Mouse (Mus musculus) CH12.LX (cell line): ENCODE data around the gene 6030468B19Rik. TPM values are rescaled to one million over a fixed set of nuclear protein-coding genes. Genes with fewer than 3 reads are reported as not detected.
A peak's percentile ranks its signal among the peaks of the same experiment; 100 is the strongest.

Source experiments
- DNase-seq: peaks from one replicate; pipeline ENCODE4 v3.0.0-alpha.2; 2013; ENCODE audit errors: extremely low read depth
- H3K27ac ChIP-seq: 2 replicates; pipeline ENCODE4 v1.5.1; 2012; ENCODE audit warnings: low read depth, mild to moderate bottlenecking, control low read depth, moderate library complexity; ENCODE audit not compliant: insufficient read depth
- H3K27me3 ChIP-seq: replicated peaks from 2 replicates; pipeline ENCODE3; 2012; ENCODE audit warnings: inconsistent platforms
- H3K36me3 ChIP-seq, 2 experiments: replicated peaks in 1 of 2; 2 replicates each; pipeline versions ENCODE3 to v1.6.1; 2012; ENCODE audit warnings: inconsistent platforms in 1 of 2, low read length in 1 of 2, mild to moderate bottlenecking in 1 of 2, mixed read lengths in 1 of 2, moderate library complexity in 1 of 2; ENCODE audit not compliant: control insufficient read depth in 1 of 2, insufficient read depth in 1 of 2
- H3K4me1 ChIP-seq, 2 experiments: 2 replicates each; pipeline ENCODE4 v1.6.1; 2012; ENCODE audit warnings: inconsistent platforms in 1 of 2, moderate library complexity in 1 of 2; ENCODE audit not compliant: insufficient read depth in 2 of 2, control insufficient read depth in 1 of 2
- H3K4me2 ChIP-seq: 2 replicates; pipeline ENCODE4 v1.6.1; 2012; ENCODE audit warnings: low read depth, mild to moderate bottlenecking, control low read depth; ENCODE audit not compliant: poor library complexity, insufficient read depth, severe bottlenecking
- H3K4me3 ChIP-seq, 3 experiments: fragments of 150-350 bp in 1 of 3; sonication (generic) in 1 of 3; replicated peaks in 1 of 3; 2 replicates each; pipeline versions ENCODE3 to v1.5.1; 2011 to 2012; ENCODE audit warnings: low read depth in 2 of 3, low read length in 2 of 3, mild to moderate bottlenecking in 2 of 3, moderate library complexity in 2 of 3, control low read depth in 1 of 3, improper control_type of control experiment in 1 of 3, inconsistent platforms in 1 of 3, mixed read lengths in 1 of 3; ENCODE audit not compliant: poor library complexity in 1 of 3
- H3K79me2 ChIP-seq: replicated peaks from 2 replicates; pipeline ENCODE4 v1.6.1; 2012; ENCODE audit warnings: mild to moderate bottlenecking, moderate library complexity; ENCODE audit not compliant: control insufficient read depth, poor library complexity, insufficient read depth, severe bottlenecking; ENCODE audit errors: extremely low read depth
- H3K9ac ChIP-seq: 2 replicates; pipeline ENCODE4 v1.6.1; 2012; ENCODE audit warnings: low read depth, mild to moderate bottlenecking, control low read depth, moderate library complexity; ENCODE audit not compliant: insufficient read depth
- H3K9me3 ChIP-seq: replicated peaks from 2 replicates; pipeline ENCODE3; 2012; ENCODE audit warnings: low read length, inconsistent platforms, mixed read lengths
- BHLHE40 ChIP-seq: IDR thresholded peaks from 2 replicates; pipeline ENCODE4 v1.6.1; 2011; ENCODE audit warnings: mild to moderate bottlenecking, low read depth, low read length, improper control_type of control experiment
- CHD1 ChIP-seq: IDR thresholded peaks from 2 replicates; pipeline ENCODE4 v1.6.1; 2012; ENCODE audit warnings: low read depth, low read length, improper control_type of control experiment, inconsistent platforms
- CHD2 ChIP-seq: IDR thresholded peaks from 2 replicates; pipeline ENCODE4 v1.6.1; 2011; ENCODE audit warnings: low read length, improper control_type of control experiment
- CTCF ChIP-seq, 2 experiments: IDR thresholded peaks in 1 of 2; conservative IDR thresholded peaks in 1 of 2; 2 replicates each; pipeline ENCODE4 v1.5.1; 2011 to 2012; ENCODE audit warnings: low read depth in 2 of 2, low read length in 2 of 2, improper control_type of control experiment in 1 of 2, inconsistent platforms in 1 of 2, mild to moderate bottlenecking in 1 of 2, moderate library complexity in 1 of 2
- E2F4 ChIP-seq: IDR thresholded peaks from 2 replicates; pipeline ENCODE4 v1.6.1; 2011; ENCODE audit warnings: low read depth, low read length, improper control_type of control experiment; ENCODE audit not compliant: insufficient replicate concordance
- ELF1 ChIP-seq: IDR thresholded peaks from 2 replicates; pipeline ENCODE4 v1.6.1; 2014; ENCODE audit warnings: low read depth, mild to moderate bottlenecking, inconsistent platforms, low read length, improper control_type of control experiment
- EP300 ChIP-seq: IDR thresholded peaks from 2 replicates; pipeline ENCODE4 v1.6.1; 2011; ENCODE audit warnings: low read length, improper control_type of control experiment
- ETS1 ChIP-seq: conservative IDR thresholded peaks from 2 replicates; pipeline ENCODE4 v1.6.1; 2012; ENCODE audit warnings: low read depth, mild to moderate bottlenecking, inconsistent platforms, low read length, improper control_type of control experiment, moderate library complexity
- GABPA ChIP-seq: IDR thresholded peaks from 2 replicates; pipeline ENCODE4 v1.6.1; 2012; ENCODE audit warnings: low read depth, low read length, improper control_type of control experiment, inconsistent platforms; ENCODE audit not compliant: insufficient replicate concordance
- HCFC1 ChIP-seq: IDR thresholded peaks from 2 replicates; pipeline ENCODE4 v1.6.1; 2012; ENCODE audit warnings: low read depth, mild to moderate bottlenecking, inconsistent platforms, low read length, improper control_type of control experiment
- IRF4 ChIP-seq: IDR thresholded peaks from 2 replicates; pipeline ENCODE4 v1.6.1; 2014; ENCODE audit warnings: low read depth, mild to moderate bottlenecking, inconsistent platforms, low read length, improper control_type of control experiment
- JUN ChIP-seq: IDR thresholded peaks from 2 replicates; pipeline ENCODE4 v1.6.1; 2011; ENCODE audit warnings: low read depth, mild to moderate bottlenecking, low read length, improper control_type of control experiment, moderate library complexity; ENCODE audit not compliant: insufficient read depth
- JUND ChIP-seq: conservative IDR thresholded peaks from 2 replicates; pipeline ENCODE4 v1.6.1; 2011; ENCODE audit warnings: low read depth, low read length, improper control_type of control experiment
- KAT2A ChIP-seq: IDR thresholded peaks from 2 replicates; pipeline ENCODE4 v1.6.1; 2012; ENCODE audit warnings: low read length, improper control_type of control experiment, inconsistent platforms; ENCODE audit not compliant: insufficient replicate concordance
- MAFK ChIP-seq: IDR thresholded peaks from 2 replicates; pipeline ENCODE4 v1.6.1; 2011; ENCODE audit warnings: low read length, improper control_type of control experiment; ENCODE audit not compliant: insufficient replicate concordance
- MAX ChIP-seq: IDR thresholded peaks from 2 replicates; pipeline ENCODE4 v1.6.1; 2011; ENCODE audit warnings: low read length, improper control_type of control experiment
- MAZ ChIP-seq: IDR thresholded peaks from 2 replicates; pipeline ENCODE4 v1.6.1; 2012; ENCODE audit warnings: low read depth, mild to moderate bottlenecking, inconsistent platforms, low read length, improper control_type of control experiment, moderate library complexity
- MEF2A ChIP-seq: IDR thresholded peaks from 2 replicates; pipeline ENCODE4 v1.6.1; 2014; ENCODE audit warnings: low read depth, mild to moderate bottlenecking, inconsistent platforms, low read length, improper control_type of control experiment, borderline replicate concordance
- MXI1 ChIP-seq: IDR thresholded peaks from 2 replicates; pipeline ENCODE4 v1.6.1; 2011; ENCODE audit warnings: mild to moderate bottlenecking, low read depth, low read length, improper control_type of control experiment
- MYC ChIP-seq: IDR thresholded peaks from 2 replicates; pipeline ENCODE4 v1.6.1; 2011; ENCODE audit warnings: low read depth, mild to moderate bottlenecking, improper control_type of control experiment, low read length
- NELFE ChIP-seq: IDR thresholded peaks from 2 replicates; pipeline ENCODE4 v1.6.1; 2011; ENCODE audit warnings: low read depth, low read length, improper control_type of control experiment
- NRF1 ChIP-seq: IDR thresholded peaks from 2 replicates; pipeline ENCODE4 v1.6.1; 2014; ENCODE audit warnings: low read depth, mild to moderate bottlenecking, inconsistent platforms, low read length, improper control_type of control experiment, moderate library complexity
- PAX5 ChIP-seq: IDR thresholded peaks from 2 replicates; pipeline ENCODE4 v1.6.1; 2012; ENCODE audit warnings: low read length, inconsistent platforms, mixed read lengths
- POLR2A ChIP-seq: IDR thresholded peaks from 2 replicates; pipeline ENCODE4 v1.6.1; 2011; ENCODE audit warnings: low read depth, mild to moderate bottlenecking, improper control_type of control experiment, low read length
- POLR2AphosphoS2 ChIP-seq: IDR thresholded peaks from 2 replicates; pipeline ENCODE4 v1.6.1; 2011; ENCODE audit warnings: low read depth, low read length, improper control_type of control experiment
- RAD21 ChIP-seq: IDR thresholded peaks from 2 replicates; pipeline ENCODE4 v1.6.1; 2011; ENCODE audit warnings: low read depth, mild to moderate bottlenecking, low read length, improper control_type of control experiment, moderate library complexity
- RCOR1 ChIP-seq: conservative IDR thresholded peaks from 2 replicates; pipeline ENCODE4 v1.6.1; 2012; ENCODE audit warnings: low read depth, mild to moderate bottlenecking, inconsistent platforms, low read length, improper control_type of control experiment
- SIN3A ChIP-seq: IDR thresholded peaks from 2 replicates; pipeline ENCODE4 v1.6.1; 2012; ENCODE audit warnings: low read length, improper control_type of control experiment, inconsistent platforms
- SMC3 ChIP-seq: IDR thresholded peaks from 2 replicates; pipeline ENCODE4 v1.6.1; 2011; ENCODE audit warnings: low read depth, low read length, improper control_type of control experiment
- TBP ChIP-seq: conservative IDR thresholded peaks from 2 replicates; pipeline ENCODE4 v1.6.1; 2011; ENCODE audit warnings: low read depth, low read length, improper control_type of control experiment
- TCF12 ChIP-seq: IDR thresholded peaks from 2 replicates; pipeline ENCODE4 v1.6.1; 2014; ENCODE audit warnings: low read depth, mild to moderate bottlenecking, inconsistent platforms, low read length, improper control_type of control experiment
- UBTF ChIP-seq: IDR thresholded peaks from 2 replicates; pipeline ENCODE4 v1.6.1; 2012; ENCODE audit warnings: low read depth, mild to moderate bottlenecking, inconsistent platforms, low read length, improper control_type of control experiment, moderate library complexity
- USF1 ChIP-seq: IDR thresholded peaks from 2 replicates; pipeline ENCODE4 v1.6.1; 2014; ENCODE audit warnings: low read depth, mild to moderate bottlenecking, inconsistent platforms, low read length, improper control_type of control experiment
- ZC3H11A ChIP-seq: IDR thresholded peaks from 2 replicates; pipeline ENCODE4 v1.6.1; 2012; ENCODE audit warnings: low read depth, mild to moderate bottlenecking, inconsistent platforms, low read length, improper control_type of control experiment
- ZKSCAN1 ChIP-seq: IDR thresholded peaks from 2 replicates; pipeline ENCODE4 v1.6.1; 2012; ENCODE audit warnings: low read depth, inconsistent platforms, low read length, improper control_type of control experiment, borderline replicate concordance
- ZMIZ1 ChIP-seq: IDR thresholded peaks from 2 replicates; pipeline ENCODE4 v1.6.1; 2012; ENCODE audit warnings: low read depth, mild to moderate bottlenecking, inconsistent platforms, low read length, improper control_type of control experiment
- ZNF384 ChIP-seq: IDR thresholded peaks from 2 replicates; pipeline ENCODE4 v1.6.1; 2012; ENCODE audit warnings: low read depth, low read length, improper control_type of control experiment, inconsistent platforms
- dilution Hi-C: fragments of 300-500 bp; cut with MboI; formaldehyde crosslinking; loops from 2 replicates; pipeline ENCODE4 v1.14.3; 2020; ENCODE audit warnings: low sequenced_read_pairs; ENCODE audit not compliant: extremely low pct_unique_long_range_greater_than_20kb, extremely low pct_ligation_motif_present
- in situ Hi-C: fragments of 300-500 bp; cut with MboI; formaldehyde crosslinking; loops from 3 replicates; pipeline ENCODE4 v1.14.3; 2019; ENCODE audit warnings: low sequenced_read_pairs, low pct_ligation_motif_present, low pct_unique_long_range_greater_than_20kb, mixed read lengths
- polyA plus RNA-seq: library from polyadenylated mRNA; unstranded; fragments of >175 nt; gene quantifications from 2 replicates; pipeline ENCODE4 v1.2.1, GENCODE M21; 2012; ENCODE audit warnings: low read depth; ENCODE audit not compliant: insufficient read length
- total RNA-seq, 2 experiments: library from RNA; depleted of rRNA; stranded (reverse); fragments of 300-350 nt in 1 of 2; fragments of >200 nt in 1 of 2; gene quantifications; 2 replicates each; pipeline ENCODE4 v1.2.3; 2012 to 2014

Gene 6030468B19Rik
- total and polyA plus RNA-seq, 3 experiments = 0.93 to 1.7 (median 1.5) TPM

GRCm38 (mm10) chr11:117832086-117832969 is 34.9 kb downstream of the 6030468B19Rik start:
- peak overlapping the region; percentile 51 to 65 (median 62) for H3K4me3 ChIP-seq
- H3K9ac ChIP-seq = peak overlapping the region; percentile 35
- DNase-seq = peak; percentile 97
- H3K36me3 ChIP-seq = peaks cover 3 to 28% of the 10 kb centered on the region in 2 experiments
- H3K79me2 ChIP-seq = peaks cover 4% of the 10 kb centered on the region
- H3K4me2 ChIP-seq = peak overlapping the region; percentile 75
- H3K4me1 ChIP-seq = peaks cover 11 to 39% of the 10 kb centered on the region in 2 experiments
- peak overlapping the region; percentile 52 for H3K27ac ChIP-seq
- dilution Hi-C loops = no loop called here
- H3K27me3 ChIP-seq = no peaks in the 10 kb centered on the region
- in situ Hi-C loops = no loop called here
- no peaks in the 10 kb centered on the region for H3K9me3 ChIP-seq
- TF ChIP-seq MXI1 (peak; percentile 90), E2F4 (no peak), NRF1 (no peak), USF1 (no peak), JUN (no peak), NELFE (peak; percentile 43; the same call in 1 of the 2 replicates), ETS1 (peak; percentile 67; the same call in 1 of the 2 replicates), ZKSCAN1 (no peak), SMC3 (peak; percentile 63), ZNF384 (no peak), CHD2 (peak; percentile 72; the same call in 1 of the 2 replicates), JUND (no peak), RCOR1 (no peak), HCFC1 (peak; percentile 54), CTCF (conservative IDR thresholded peaks at IDR 0.05 in 1 of 2, IDR thresholded peaks at IDR 0.05 in 1 of 2; ENCODE audit: low read depth in 2 of 2, low read length in 2 of 2) (peak; percentile 66 to 92), ZMIZ1 (peak; percentile 22), IRF4 (peak; percentile 32; the same call in 1 of the 2 replicates), TBP (peak; percentile 78; the same call in 1 of the 2 replicates), BHLHE40 (peak; percentile 62; the same call in 1 of the 2 replicates), EP300 (no peak; the same call in 1 of the 2 replicates), KAT2A (no peak), MAX (peak; percentile 81), ELF1 (peak; percentile 69), MAFK (no peak), CHD1 (no peak), PAX5 (no peak), RAD21 (peak; percentile 65), MYC (peak; percentile 87; the same call in 1 of the 2 replicates), UBTF (0 out of 2 replicates have a peak, but pooled peaks have one; percentile 59), ZC3H11A (no peak), MEF2A (peak; percentile 27; the same call in 1 of the 2 replicates), MAZ (peak; percentile 77; the same call in 1 of the 2 replicates), POLR2AphosphoS2 (peak; percentile 47; the same call in 1 of the 2 replicates), TCF12 (peak; percentile 38; the same call in 1 of the 2 replicates), SIN3A (peak; percentile 99), GABPA (no peak), POLR2A (peak; percentile 65)
